In genomic region chr13:20564414-20564813, GRCm38 (mm10) we compare ENCODE assay signal across 13 mouse cellular contexts.
DNase-seq lines count a peak whose midpoint lies in the region; ATAC-seq and TF ChIP-seq lines count a peak whose summit lies in the region.
"Had no signal": no experiment of that assay in that cellular context is flagged by ENCODE, and none has a peak within 500 bp of the region (broad histone marks: within the 10 kb centered on the region; RNA-seq: fewer than 3 reads in every experiment).

No protein-coding gene starts in this region.

- H3K27ac ChIP-seq in liver, postnatal 0 days (ENCODE audit: low read depth), result no peak overlapping the region
- no peak overlapping the region for H3K27ac ChIP-seq in liver, embryonic 12.5 days
- no peak overlapping the region for H3K27ac ChIP-seq in bone marrow, adult 2 months (ENCODE audit: control insufficient read depth, insufficient read depth, low read depth, low read length, poor library complexity)
- H3K27ac ChIP-seq in midbrain, postnatal 0 days (ENCODE audit: low read depth, low read length), result no peak overlapping the region
- H3K27ac ChIP-seq: hindbrain, embryonic 12.5 days; limb, embryonic 10.5 days; stomach, embryonic 15.5 days had no signal

- no peak overlapping the region for H3K4me3 ChIP-seq in liver, postnatal 0 days (ENCODE audit: low read depth, low read length)
- no peak overlapping the region for H3K4me3 ChIP-seq in liver, embryonic 12.5 days
- H3K4me3 ChIP-seq in bone marrow, adult 2 months (replicated peaks; ENCODE audit: control insufficient read depth, low read depth, low read length), result no peak overlapping the region
- no peak overlapping the region for H3K4me3 ChIP-seq in midbrain, postnatal 0 days (ENCODE audit: low read depth, low read length)
- H3K4me3 ChIP-seq: hindbrain, embryonic 12.5 days; limb, embryonic 10.5 days; stomach, embryonic 15.5 days had no signal

- no peak for TF ChIP-seq POLR2A in bone marrow, adult 2 months (IDR thresholded peaks at IDR 0.05; ENCODE audit: borderline replicate concordance, control insufficient read depth, low read depth, low read length)

- H3K4me1 ChIP-seq in liver, postnatal 0 days (ENCODE audit: insufficient read depth), result no peaks in the 10 kb centered on the region
- 0 out of 2 replicates have a peak, but pooled peaks cover 2% of the 10 kb centered on the region for H3K4me1 ChIP-seq in liver, embryonic 12.5 days
- no peaks in the 10 kb centered on the region for H3K4me1 ChIP-seq in bone marrow, adult 2 months (ENCODE audit: control insufficient read depth, insufficient read depth, low read length)
- H3K4me1 ChIP-seq in midbrain, postnatal 0 days (ENCODE audit: insufficient read depth, low read length), result no peaks in the 10 kb centered on the region
- H3K4me1 ChIP-seq: hindbrain, embryonic 12.5 days; limb, embryonic 10.5 days; stomach, embryonic 15.5 days had no signal

- no peak for TF ChIP-seq EP300 in liver, postnatal 0 days (IDR thresholded peaks at IDR 0.05; ENCODE audit: low read depth)

- peak; percentile 51 for DNase-seq in CD4-positive, CD25-positive, alpha-beta regulatory T cell, adult 2 months (ENCODE audit: low read depth, low spot score)
- DNase-seq in liver, postnatal 0 days, result no peak
- DNase-seq in thymus, postnatal 25 days, result peak; percentile 21
- no peak for DNase-seq in left cerebral cortex, postnatal 14 days (ENCODE audit: low spot score in 2 of 2)
- no peak for DNase-seq in midbrain, postnatal 0 days (ENCODE audit: low spot score)
- DNase-seq: cerebellum, adult 8-10 months had no signal

- no peak for ATAC-seq in CD4-positive, CD25-positive, alpha-beta regulatory T cell, adult 4 months
- ATAC-seq in liver, postnatal 0 days, result no peak
- ATAC-seq in liver, embryonic 12.5 days, result no peak
- no peak for ATAC-seq in midbrain, postnatal 0 days (ENCODE audit: low FRiP score)
- ATAC-seq: forebrain, embryonic 16.5 days had no signal

- H3K27me3 ChIP-seq in liver, postnatal 0 days (ENCODE audit: insufficient read depth, low read length), result no peaks in the 10 kb centered on the region
- no peaks in the 10 kb centered on the region for H3K27me3 ChIP-seq in liver, embryonic 12.5 days (replicated peaks)
- no peaks in the 10 kb centered on the region for H3K27me3 ChIP-seq in midbrain, postnatal 0 days (ENCODE audit: insufficient read depth, low read length)
- H3K27me3 ChIP-seq: hindbrain, embryonic 12.5 days; stomach, embryonic 15.5 days had no signal

- intact Hi-C loops in left cerebral cortex, postnatal 14 days (cut with DNase I), result no loop called here

- no peaks in the 10 kb centered on the region for H3K9me3 ChIP-seq in liver, postnatal 0 days (ENCODE audit: low read length)
- H3K9me3 ChIP-seq in liver, embryonic 12.5 days (replicated peaks), result no peaks in the 10 kb centered on the region
- no peaks in the 10 kb centered on the region for H3K9me3 ChIP-seq in midbrain, postnatal 0 days (ENCODE audit: low read length)
- H3K9me3 ChIP-seq: hindbrain, embryonic 12.5 days; limb, embryonic 10.5 days; stomach, embryonic 15.5 days had no signal

- peak; percentile 48 for TF ChIP-seq CTCF in liver, postnatal 0 days (IDR thresholded peaks at IDR 0.05; ENCODE audit: low read depth)
- TF ChIP-seq CTCF in bone marrow, adult 2 months (IDR thresholded peaks at IDR 0.05; ENCODE audit: control insufficient read depth, insufficient read depth, low read length), result peak; percentile 27; the same call in 1 of the 2 replicates
- no peak; the same call in 1 of the 2 replicates for TF ChIP-seq CTCF in midbrain, postnatal 0 days (IDR thresholded peaks at IDR 0.05)

- H3K9ac ChIP-seq in liver, postnatal 0 days (replicated peaks), result no peak overlapping the region
- H3K9ac ChIP-seq in liver, embryonic 12.5 days, result no peak overlapping the region
- no peak overlapping the region for H3K9ac ChIP-seq in midbrain, postnatal 0 days (replicated peaks; ENCODE audit: low read length, poor library complexity, severe bottlenecking)
- H3K9ac ChIP-seq: hindbrain, embryonic 12.5 days; stomach, embryonic 15.5 days had no signal

- H3K4me2 ChIP-seq in liver, postnatal 0 days (ENCODE audit: low read depth, low read length), result no peak overlapping the region
- H3K4me2 ChIP-seq in liver, embryonic 12.5 days, result no peak overlapping the region
- no peak overlapping the region for H3K4me2 ChIP-seq in midbrain, postnatal 0 days (ENCODE audit: low read depth, low read length, poor library complexity, severe bottlenecking)
- H3K4me2 ChIP-seq: hindbrain, embryonic 12.5 days; stomach, embryonic 15.5 days had no signal

- 0 out of 2 replicates have a peak, but pooled peaks cover 3% of the 10 kb centered on the region for H3K36me3 ChIP-seq in liver, postnatal 0 days (replicated peaks; ENCODE audit: insufficient read depth, low read length)
- H3K36me3 ChIP-seq in liver, embryonic 12.5 days, result no peaks in the 10 kb centered on the region
- 0 out of 2 replicates have a peak, but pooled peaks cover 5% of the 10 kb centered on the region for H3K36me3 ChIP-seq in midbrain, postnatal 0 days (ENCODE audit: insufficient read depth, low read length)
- H3K36me3 ChIP-seq: hindbrain, embryonic 12.5 days; limb, embryonic 10.5 days; stomach, embryonic 15.5 days had no signal

- WGBS in liver, postnatal 0 days (ENCODE audit: insufficient replicate concordance), result 75% methylated on average over 9 of the region's 9 CpGs
- 61% methylated on average over 9 of the region's 9 CpGs for WGBS in liver, embryonic 12.5 days (ENCODE audit: insufficient replicate concordance)
- 74% methylated on average over 9 of the region's 9 CpGs for WGBS in bone marrow, adult 2 months
- 87% methylated on average over 9 of the region's 9 CpGs for WGBS in midbrain, postnatal 0 days

Comparison
In these comparisons a context has a peak if more than half of its experiments do, and no peak if none do; other contexts are left out.
1. DNase-seq: peak in CD4-positive, CD25-positive, alpha-beta regulatory T cell, adult 2 months (single experiment) and thymus, postnatal 25 days (single experiment); none in liver, postnatal 0 days (single experiment), left cerebral cortex, postnatal 14 days (0 of 2) and midbrain, postnatal 0 days (single experiment).